Mouse (Mus musculus): ENCODE measurements around the gene Map4k4. TPM values are rescaled to one million over a fixed set of nuclear protein-coding genes. Genes with fewer than 3 reads are reported as not detected.

The Map4k4 gene
- polyA plus RNA-seq, 1 experiment from 2014 or later, result 26.1 TPM

GRCm38 (mm10) chr1:40051157-40051556 is 150.4 kb downstream of the Map4k4 start:
- no peak for ATAC-seq (ENCODE audit: insufficient number of reproducible peaks, low FRiP score)
- Histone ChIP-seq H3K4me3 (no peak overlapping the region), H3K4me2 (no peak overlapping the region), H3K27me3 (replicated peaks) (no peaks in the 10 kb centered on the region), H3K9me3 (replicated peaks) (no peaks in the 10 kb centered on the region), H3K9ac (no peak overlapping the region), H3K4me1 (replicated peaks) (no peaks in the 10 kb centered on the region), H3K36me3 (no peaks in the 10 kb centered on the region), H3K27ac (ENCODE audit: poor library complexity, severe bottlenecking) (no peak overlapping the region)
- 85% methylated on average over 6 of the region's 6 CpGs for WGBS

GRCm38 (mm10) chr1:40052156-40052555 is 151.4 kb downstream of the Map4k4 start:
- Histone ChIP-seq H3K4me3 (no peak overlapping the region), H3K36me3 (no peaks in the 10 kb centered on the region), H3K4me2 (no peak overlapping the region), H3K27me3 (replicated peaks) (no peaks in the 10 kb centered on the region; the same call in 1 of the 2 replicates), H3K27ac (ENCODE audit: poor library complexity, severe bottlenecking) (no peak overlapping the region), H3K9me3 (replicated peaks) (no peaks in the 10 kb centered on the region), H3K4me1 (replicated peaks) (peaks cover 2% of the 10 kb centered on the region; the same call in 1 of the 2 replicates), H3K9ac (no peak overlapping the region)
- ATAC-seq (ENCODE audit: insufficient number of reproducible peaks, low FRiP score), result no peak
- WGBS, result 66% methylated on average over 8 of the region's 8 CpGs

GRCm38 (mm10) chr1:40053071-40053470 is 152.4 kb downstream of the Map4k4 start:
- Histone ChIP-seq H3K4me3 (no peak overlapping the region), H3K27me3 (replicated peaks) (no peaks in the 10 kb centered on the region; the same call in 1 of the 2 replicates)
- WGBS, result 83% methylated on average over 5 of the region's 5 CpGs

DNA sequence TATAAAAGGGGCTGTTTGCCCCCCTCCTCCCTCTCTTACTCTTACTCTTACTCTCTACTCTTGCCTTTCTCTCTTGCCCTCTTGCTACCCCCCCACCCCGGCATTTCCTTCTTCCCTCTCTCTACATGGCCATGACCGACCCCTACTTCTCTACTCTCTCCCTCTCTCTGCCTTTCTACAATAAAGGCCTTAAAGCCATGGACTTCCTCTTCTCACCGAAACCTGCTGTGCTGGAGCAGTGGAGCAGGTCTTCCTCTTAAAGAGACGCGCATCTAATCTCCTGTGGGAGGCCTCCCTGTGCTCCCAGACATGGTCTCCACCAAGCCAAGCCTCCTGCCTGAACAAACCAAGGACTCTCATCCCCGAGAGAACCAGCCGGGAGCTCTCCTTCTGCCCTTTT is 154.3 kb downstream of the Map4k4 start:
- H3K9ac ChIP-seq, result no peak overlapping the region
- no peaks in the 10 kb centered on the region; the same call in 1 of the 2 replicates for H3K27me3 ChIP-seq (replicated peaks)
- no peak overlapping the region for H3K4me3 ChIP-seq
- 71% methylated on average over 7 of the region's 7 CpGs for WGBS
- H3K9me3 ChIP-seq (replicated peaks), result no peaks in the 10 kb centered on the region
- no peak overlapping the region for H3K4me2 ChIP-seq
- H3K36me3 ChIP-seq, result no peaks in the 10 kb centered on the region
- ATAC-seq (ENCODE audit: insufficient number of reproducible peaks, low FRiP score), result no peak
- peaks cover 13% of the 10 kb centered on the region for H3K4me1 ChIP-seq (replicated peaks)
- H3K27ac ChIP-seq (ENCODE audit: poor library complexity, severe bottlenecking), result no peak overlapping the region

More at GRCm38 (mm10) chr1:40053071-40053470, 152.4 kb downstream of the Map4k4 start:
- no peak overlapping the region for H3K27ac ChIP-seq (ENCODE audit: poor library complexity, severe bottlenecking)
- H3K9me3 ChIP-seq (replicated peaks), result no peaks in the 10 kb centered on the region
- no peaks in the 10 kb centered on the region for H3K36me3 ChIP-seq
- peaks cover 9% of the 10 kb centered on the region for H3K4me1 ChIP-seq (replicated peaks)
- no peak overlapping the region for H3K9ac ChIP-seq
- no peak overlapping the region for H3K4me2 ChIP-seq
- ATAC-seq (ENCODE audit: insufficient number of reproducible peaks, low FRiP score), result no peak

DNA sequence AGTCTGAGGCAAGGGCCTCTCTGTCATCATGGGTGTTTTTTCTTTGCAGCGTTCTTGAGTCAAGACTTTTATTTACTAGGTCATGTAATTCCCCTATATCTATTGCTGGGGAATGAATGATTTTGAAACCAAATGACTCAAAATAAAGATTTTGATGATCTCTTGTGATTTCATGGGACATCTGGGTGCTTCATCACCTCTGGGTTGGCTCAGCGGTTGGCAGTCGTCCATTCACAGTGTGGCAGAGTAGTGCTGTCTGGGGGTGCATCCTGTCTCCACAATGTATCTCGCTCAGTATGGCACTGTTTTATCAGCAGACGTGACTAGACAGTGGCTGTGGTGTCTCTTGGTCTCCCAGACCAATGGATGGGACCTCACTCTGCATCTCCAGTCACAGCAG is 155.2 kb downstream of the Map4k4 start:
- Histone ChIP-seq H3K4me1 (replicated peaks) (peaks cover 13% of the 10 kb centered on the region), H3K27ac (ENCODE audit: poor library complexity, severe bottlenecking) (no peak overlapping the region)
- 78% methylated on average over 5 of the region's 5 CpGs for WGBS

DNA sequence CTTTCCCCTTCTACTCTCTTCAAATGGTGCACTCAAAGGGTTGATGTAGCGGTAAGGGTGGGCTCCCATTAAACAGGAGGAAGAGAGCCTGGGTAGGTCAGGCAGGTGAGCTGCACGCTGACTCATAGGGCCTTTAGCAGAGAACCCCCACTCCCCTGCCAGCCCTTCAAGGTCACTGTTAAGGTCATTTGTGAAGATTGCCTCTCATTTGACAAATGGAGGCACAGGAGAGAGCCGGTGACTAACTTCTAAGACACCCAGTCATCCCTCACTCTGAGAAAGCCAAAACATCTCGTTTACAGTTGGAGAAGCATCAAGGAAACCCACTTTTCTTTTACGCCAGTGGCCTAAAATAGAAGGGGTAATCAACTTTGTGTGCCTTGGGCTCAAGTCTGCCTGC is 156.6 kb downstream of the Map4k4 start:
- WGBS, result 50% methylated on average over 5 of the region's 5 CpGs
- ATAC-seq (ENCODE audit: insufficient number of reproducible peaks, low FRiP score), result no peak
- H3K4me1 ChIP-seq (replicated peaks), result peaks cover 13% of the 10 kb centered on the region
- no peak overlapping the region for H3K9ac ChIP-seq
- no peak overlapping the region for H3K27ac ChIP-seq (ENCODE audit: poor library complexity, severe bottlenecking)
- no peak overlapping the region for H3K4me3 ChIP-seq
- H3K27me3 ChIP-seq (replicated peaks), result peaks cover under 1% of the 10 kb centered on the region; the same call in 1 of the 2 replicates
- H3K9me3 ChIP-seq (replicated peaks), result no peaks in the 10 kb centered on the region
- H3K36me3 ChIP-seq, result no peaks in the 10 kb centered on the region
- H3K4me2 ChIP-seq, result no peak overlapping the region

More for the DNA sequence above, 155.2 kb downstream of the Map4k4 start:
- Histone ChIP-seq H3K27me3 (replicated peaks) (no peaks in the 10 kb centered on the region; the same call in 1 of the 2 replicates), H3K9me3 (replicated peaks) (no peaks in the 10 kb centered on the region), H3K4me2 (no peak overlapping the region), H3K9ac (no peak overlapping the region), H3K4me3 (no peak overlapping the region), H3K36me3 (no peaks in the 10 kb centered on the region)
- no peak for ATAC-seq (ENCODE audit: insufficient number of reproducible peaks, low FRiP score)

DNA sequence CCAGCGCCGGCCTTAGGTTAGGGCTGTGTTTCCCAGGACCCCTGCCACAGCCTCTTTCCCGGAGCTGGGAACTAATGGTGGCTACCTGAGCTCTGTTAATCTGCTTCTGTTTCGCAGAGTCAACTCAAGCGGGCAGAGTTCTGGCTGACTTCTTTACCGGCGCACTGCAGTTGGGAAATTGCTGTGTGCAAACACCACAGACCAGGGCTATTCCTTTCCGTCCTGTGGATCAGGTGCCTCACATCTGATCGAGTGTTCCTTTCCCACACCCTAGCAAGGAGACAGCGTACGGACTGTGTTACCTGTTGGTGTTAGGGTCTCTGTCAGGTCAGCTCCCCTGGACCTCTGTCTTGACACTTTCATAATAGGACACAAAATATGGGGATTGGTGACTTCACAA is 157.3 kb downstream of the Map4k4 start:
- Histone ChIP-seq H3K9ac (no peak overlapping the region), H3K4me3 (no peak overlapping the region), H3K9me3 (replicated peaks) (no peaks in the 10 kb centered on the region), H3K4me1 (replicated peaks) (peaks cover 14% of the 10 kb centered on the region), H3K4me2 (no peak overlapping the region), H3K27ac (ENCODE audit: poor library complexity, severe bottlenecking) (no peak overlapping the region), H3K27me3 (replicated peaks) (peaks cover 4% of the 10 kb centered on the region; the same call in 1 of the 2 replicates), H3K36me3 (no peaks in the 10 kb centered on the region)
- 59% methylated on average over 11 of the region's 11 CpGs for WGBS
- ATAC-seq (ENCODE audit: insufficient number of reproducible peaks, low FRiP score), result no peak

DNA sequence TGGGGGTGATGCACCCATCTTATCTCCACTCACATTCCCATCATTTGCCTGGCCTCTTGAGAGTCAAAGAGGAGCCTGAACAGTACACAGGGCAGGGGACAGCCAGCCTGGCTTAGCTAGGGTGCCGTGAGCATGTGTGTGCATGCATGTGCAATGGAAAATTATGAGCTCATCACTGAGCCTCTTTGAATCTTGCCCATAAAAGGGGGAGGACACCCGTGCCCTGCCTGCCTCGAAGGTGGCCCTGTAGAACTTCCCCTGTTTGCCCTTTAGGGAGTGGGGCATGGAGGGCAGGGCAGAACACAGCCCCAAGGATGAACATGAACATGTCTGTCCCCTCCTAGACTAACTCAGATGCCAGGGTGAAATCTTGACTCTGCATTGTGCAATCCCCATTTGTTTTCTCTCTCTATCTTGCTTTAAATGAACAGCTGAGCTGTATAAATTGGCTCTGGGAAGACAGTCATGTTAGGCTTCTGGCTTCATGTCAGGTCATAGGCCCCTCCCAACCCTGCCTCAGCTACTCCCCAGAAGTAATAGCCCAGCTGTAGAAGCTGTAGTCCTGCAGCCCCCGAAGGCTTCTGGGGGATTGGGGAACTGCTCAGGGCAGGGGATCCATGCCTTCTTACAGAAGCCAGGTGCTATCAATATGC is 158.5 kb downstream of the Map4k4 start:
- Histone ChIP-seq H3K9me3 (replicated peaks) (no peaks in the 10 kb centered on the region), H3K4me2 (no peak overlapping the region), H3K27ac (ENCODE audit: poor library complexity, severe bottlenecking) (no peak overlapping the region), H3K4me1 (replicated peaks) (peaks cover 17% of the 10 kb centered on the region), H3K9ac (no peak overlapping the region), H3K27me3 (replicated peaks) (peaks cover 4% of the 10 kb centered on the region; the same call in 1 of the 2 replicates), H3K4me3 (no peak overlapping the region), H3K36me3 (no peaks in the 10 kb centered on the region)
- no peak for ATAC-seq (ENCODE audit: insufficient number of reproducible peaks, low FRiP score)
- WGBS, result 66% methylated on average over 4 of the region's 4 CpGs

DNA sequence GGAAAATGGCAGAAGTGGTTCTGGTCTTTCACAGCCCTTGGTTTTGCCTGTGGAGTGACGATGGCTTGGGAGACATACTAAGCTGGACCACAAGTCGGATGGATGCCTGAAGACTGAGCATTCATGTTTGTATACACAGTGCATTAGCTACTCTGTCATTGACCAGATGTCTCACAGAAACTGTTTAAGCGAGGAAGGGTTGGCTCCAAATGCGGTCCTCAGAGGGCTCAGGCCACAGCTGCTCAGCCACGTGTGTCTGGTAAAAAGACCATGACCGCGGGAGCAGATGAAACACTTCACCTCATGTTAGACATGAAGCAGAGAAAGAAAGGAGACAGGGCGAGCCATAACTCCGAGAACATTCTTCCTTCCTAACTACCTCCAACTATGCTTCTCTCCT is 160.6 kb downstream of the Map4k4 start:
- 85% methylated on average over 9 of the region's 9 CpGs for WGBS
- H3K36me3 ChIP-seq, result no peaks in the 10 kb centered on the region
- H3K4me3 ChIP-seq, result no peak overlapping the region
- H3K27ac ChIP-seq (ENCODE audit: poor library complexity, severe bottlenecking), result no peak overlapping the region
- no peak overlapping the region for H3K9ac ChIP-seq
- H3K4me1 ChIP-seq (replicated peaks), result peaks cover 17% of the 10 kb centered on the region
- no peaks in the 10 kb centered on the region for H3K9me3 ChIP-seq (replicated peaks)
- ATAC-seq (ENCODE audit: insufficient number of reproducible peaks, low FRiP score), result no peak
- H3K27me3 ChIP-seq (replicated peaks), result peaks cover 4% of the 10 kb centered on the region; the same call in 1 of the 2 replicates
- H3K4me2 ChIP-seq, result no peak overlapping the region

- WGBS, result 69% methylated on average over 4 of the region's 4 CpGs
- ATAC-seq (ENCODE audit: insufficient number of reproducible peaks, low FRiP score), result no peak
- Histone ChIP-seq H3K4me3 (no peak overlapping the region), H3K36me3 (no peaks in the 10 kb centered on the region), H3K9me3 (replicated peaks) (no peaks in the 10 kb centered on the region), H3K9ac (no peak overlapping the region), H3K27me3 (replicated peaks) (0 out of 2 replicates have a peak, but pooled peaks cover 4% of the 10 kb centered on the region), H3K27ac (ENCODE audit: poor library complexity, severe bottlenecking) (no peak overlapping the region), H3K4me1 (replicated peaks) (peaks cover 8% of the 10 kb centered on the region; the same call in 1 of the 2 replicates), H3K4me2 (no peak overlapping the region)
Observed at GRCm38 (mm10) chr1:40063409-40063808, 162.7 kb downstream of the Map4k4 start.

- Histone ChIP-seq H3K36me3 (no peaks in the 10 kb centered on the region), H3K9ac (no peak overlapping the region), H3K9me3 (replicated peaks) (no peaks in the 10 kb centered on the region), H3K4me3 (no peak overlapping the region), H3K4me1 (replicated peaks) (0 out of 2 replicates have a peak, but pooled peaks cover 5% of the 10 kb centered on the region), H3K27me3 (replicated peaks) (0 out of 2 replicates have a peak, but pooled peaks cover 4% of the 10 kb centered on the region), H3K4me2 (no peak overlapping the region), H3K27ac (ENCODE audit: poor library complexity, severe bottlenecking) (no peak overlapping the region)
- ATAC-seq (ENCODE audit: insufficient number of reproducible peaks, low FRiP score), result no peak
- 81% methylated on average over 8 of the region's 8 CpGs for WGBS
Observed at GRCm38 (mm10) chr1:40064508-40064907, 163.8 kb downstream of the Map4k4 start.

Measured in heart, embryonic 12.5 days (tissue).